Mouse (Mus musculus): ENCODE measurements around the gene Rgs9. TPM values are rescaled to one million over a fixed set of nuclear protein-coding genes. Genes with fewer than 3 reads are reported as not detected.
A peak's percentile ranks its signal among the peaks of the same experiment; 100 is the strongest.

Gene Rgs9
- polyA plus RNA-seq, 1 experiment from 2014 or later, result 16.1 TPM

GRCm38 (mm10) chr11:109178788-109179518 is 119.0 kb downstream of the Rgs9 start:
- H3K27me3 ChIP-seq (ENCODE audit: control insufficient read depth, insufficient read depth, low read length), result no peaks in the 10 kb centered on the region
- H3K4me2 ChIP-seq (ENCODE audit: low read depth, low read length), result no peak overlapping the region
- 59% methylated on average over 8 of the region's 8 CpGs for WGBS
- no peaks in the 10 kb centered on the region for H3K4me1 ChIP-seq (ENCODE audit: control insufficient read depth, insufficient read depth, low read length)
- ATAC-seq (ENCODE audit: low read depth), result peak; percentile 51; the same call in 1 of the 2 replicates
- H3K36me3 ChIP-seq (ENCODE audit: control insufficient read depth, insufficient read depth, low read length), result no peaks in the 10 kb centered on the region
- H3K9me3 ChIP-seq (ENCODE audit: control insufficient read depth, low read length), result no peaks in the 10 kb centered on the region
- H3K9ac ChIP-seq (replicated peaks; ENCODE audit: low read depth, low read length), result no peak overlapping the region
- H3K27ac ChIP-seq (ENCODE audit: low read depth, low read length), result no peak overlapping the region
- no peak overlapping the region for H3K4me3 ChIP-seq (ENCODE audit: low read depth, low read length)

GRCm38 (mm10) chr11:109175376-109175969 is 122.5 kb downstream of the Rgs9 start:
- no peaks in the 10 kb centered on the region for H3K36me3 ChIP-seq (ENCODE audit: control insufficient read depth, insufficient read depth, low read length)
- ATAC-seq (ENCODE audit: low read depth), result no peak
- H3K27me3 ChIP-seq (ENCODE audit: control insufficient read depth, insufficient read depth, low read length), result no peaks in the 10 kb centered on the region
- no peaks in the 10 kb centered on the region for H3K4me1 ChIP-seq (ENCODE audit: control insufficient read depth, insufficient read depth, low read length)
- H3K4me3 ChIP-seq (ENCODE audit: low read depth, low read length), result no peak overlapping the region
- no peak overlapping the region for H3K27ac ChIP-seq (ENCODE audit: low read depth, low read length)
- H3K9me3 ChIP-seq (ENCODE audit: control insufficient read depth, low read length), result no peaks in the 10 kb centered on the region
- H3K9ac ChIP-seq (replicated peaks; ENCODE audit: low read depth, low read length), result no peak overlapping the region
- 93% methylated on average over 8 of the region's 8 CpGs for WGBS
- H3K4me2 ChIP-seq (ENCODE audit: low read depth, low read length), result no peak overlapping the region

Other genes starting within 250 kb of the Rgs9 start
- not detected in 2 replicates for gene E030025P04Rik, start 153.8 kb downstream of the Rgs9 start, polyA plus RNA-seq (2014; fragmentation: Nextera tagmentation; extraction: Ambion mirVana)
- gene Gna13, start 64.7 kb upstream of the Rgs9 start, polyA plus RNA-seq (2014; fragmentation: Nextera tagmentation; extraction: Ambion mirVana), result 23.0 and 23.2 TPM in 2 replicates
- gene 9930022D16Rik, start 115.8 kb upstream of the Rgs9 start, polyA plus RNA-seq (2014; fragmentation: Nextera tagmentation; extraction: Ambion mirVana), result not detected in 2 replicates
- gene Amz2, start 127.8 kb upstream of the Rgs9 start, polyA plus RNA-seq (2014; fragmentation: Nextera tagmentation; extraction: Ambion mirVana), result 59.1 and 59.8 TPM in 2 replicates
- 2.9 and 3.5 TPM in 2 replicates for gene Arsg, start 175.2 kb upstream of the Rgs9 start, polyA plus RNA-seq (2014; fragmentation: Nextera tagmentation; extraction: Ambion mirVana)
- gene Slc16a6, start 175.5 kb upstream of the Rgs9 start, polyA plus RNA-seq (2014; fragmentation: Nextera tagmentation; extraction: Ambion mirVana), result 3.3 and 4.5 TPM in 2 replicates